In genomic region chr19:36000955-36001354, GRCm38 (mm10) we compare ENCODE assay signal across 23 mouse cellular contexts. TPM values are rescaled to one million over a fixed set of nuclear protein-coding genes. Genes with fewer than 3 reads are reported as not detected.
A peak's percentile ranks its signal among the peaks of the same experiment; 100 is the strongest.
DNase-seq lines count a peak whose midpoint lies in the region; ATAC-seq and TF ChIP-seq lines count a peak whose summit lies in the region.
"Had no signal": no experiment of that assay in that cellular context is flagged by ENCODE, and none has a peak within 500 bp of the region (broad histone marks: within the 10 kb centered on the region; RNA-seq: fewer than 3 reads in every experiment).

No protein-coding gene starts in this region.

- TF ChIP-seq CTCF in midbrain, postnatal 0 days (IDR thresholded peaks at IDR 0.05): no peak

- WGBS in forebrain, embryonic 13.5 days: 41% methylated on average over 6 of the region's 6 CpGs
- 76% methylated on average over 6 of the region's 6 CpGs for WGBS in forebrain, embryonic 11.5 days
- WGBS in midbrain, embryonic 14.5 days: 32% methylated on average over 6 of the region's 6 CpGs
- 36% methylated on average over 6 of the region's 6 CpGs for WGBS in midbrain, postnatal 0 days
- 33% methylated on average over 6 of the region's 6 CpGs for WGBS in forebrain, embryonic 15.5 days
- 87% methylated on average over 6 of the region's 6 CpGs for WGBS in kidney, embryonic 16.5 days

- no peak overlapping the region for H3K9ac ChIP-seq in forebrain, embryonic 13.5 days
- H3K9ac ChIP-seq in forebrain, embryonic 11.5 days (ENCODE audit: low read length): no peak overlapping the region
- no peak overlapping the region for H3K9ac ChIP-seq in midbrain, embryonic 14.5 days (replicated peaks; ENCODE audit: low read length)
- no peak overlapping the region for H3K9ac ChIP-seq in midbrain, postnatal 0 days (replicated peaks; ENCODE audit: low read length, poor library complexity, severe bottlenecking)
- H3K9ac ChIP-seq in forebrain, embryonic 15.5 days (replicated peaks): no peak overlapping the region
- no peak overlapping the region for H3K9ac ChIP-seq in kidney, embryonic 16.5 days (replicated peaks; ENCODE audit: low read length)
- H3K9ac ChIP-seq: embryonic facial prominence, embryonic 13.5 days; heart, embryonic 13.5 days; hindbrain, embryonic 12.5 days had no signal

- peak; percentile 83 for ATAC-seq in forebrain, embryonic 13.5 days
- no peak for ATAC-seq in forebrain, embryonic 11.5 days (replicated peaks; ENCODE audit: low FRiP score)
- no peak; the same call in 1 of the 2 replicates for ATAC-seq in midbrain, embryonic 14.5 days (ENCODE audit: low FRiP score, low TSS enrichment)
- ATAC-seq in midbrain, postnatal 0 days (ENCODE audit: low FRiP score): no peak
- peak; percentile 86 for ATAC-seq in forebrain, embryonic 15.5 days (replicated peaks)
- ATAC-seq in kidney, embryonic 16.5 days (ENCODE audit: low FRiP score, low TSS enrichment): no peak

- H3K9me3 ChIP-seq in forebrain, embryonic 13.5 days (replicated peaks): no peaks in the 10 kb centered on the region
- H3K9me3 ChIP-seq in forebrain, embryonic 11.5 days (ENCODE audit: control insufficient read depth, low read length): no peaks in the 10 kb centered on the region
- H3K9me3 ChIP-seq in midbrain, embryonic 14.5 days (ENCODE audit: control insufficient read depth, low read length): no peaks in the 10 kb centered on the region
- H3K9me3 ChIP-seq in midbrain, postnatal 0 days (ENCODE audit: low read length): no peaks in the 10 kb centered on the region
- no peaks in the 10 kb centered on the region for H3K9me3 ChIP-seq in forebrain, embryonic 15.5 days
- H3K9me3 ChIP-seq in kidney, embryonic 16.5 days (ENCODE audit: low read length): no peaks in the 10 kb centered on the region
- H3K9me3 ChIP-seq: embryonic facial prominence, embryonic 13.5 days; hindbrain, embryonic 12.5 days had no signal

- H3K27ac ChIP-seq in forebrain, embryonic 13.5 days: peak overlapping the region; percentile 40; the same call in 1 of the 2 replicates
- no peak overlapping the region for H3K27ac ChIP-seq in forebrain, embryonic 11.5 days (ENCODE audit: low read depth, low read length)
- H3K27ac ChIP-seq in midbrain, embryonic 14.5 days (replicated peaks; ENCODE audit: low read depth, low read length): no peak overlapping the region
- no peak overlapping the region for H3K27ac ChIP-seq in midbrain, postnatal 0 days (ENCODE audit: low read depth, low read length)
- peak overlapping the region; percentile 46 for H3K27ac ChIP-seq in forebrain, embryonic 15.5 days (replicated peaks)
- no peak overlapping the region for H3K27ac ChIP-seq in kidney, embryonic 16.5 days (ENCODE audit: low read length)
- H3K27ac ChIP-seq: embryonic facial prominence, embryonic 13.5 days; gastrocnemius, adult 2 months; heart, embryonic 13.5 days; hindbrain, embryonic 12.5 days; hindbrain, postnatal 0 days had no signal

- no peaks in the 10 kb centered on the region for H3K27me3 ChIP-seq in forebrain, embryonic 13.5 days
- no peaks in the 10 kb centered on the region for H3K27me3 ChIP-seq in forebrain, embryonic 11.5 days (ENCODE audit: control insufficient read depth, insufficient read depth, low read length)
- H3K27me3 ChIP-seq in midbrain, embryonic 14.5 days (ENCODE audit: control insufficient read depth, insufficient read depth, low read length): no peaks in the 10 kb centered on the region
- H3K27me3 ChIP-seq in midbrain, postnatal 0 days (ENCODE audit: insufficient read depth, low read length): no peaks in the 10 kb centered on the region
- no peaks in the 10 kb centered on the region for H3K27me3 ChIP-seq in forebrain, embryonic 15.5 days
- no peaks in the 10 kb centered on the region for H3K27me3 ChIP-seq in kidney, embryonic 16.5 days (ENCODE audit: insufficient read depth, low read length)
- H3K27me3 ChIP-seq: embryonic facial prominence, embryonic 13.5 days; hindbrain, embryonic 12.5 days had no signal

- peaks cover 22% of the 10 kb centered on the region for H3K4me1 ChIP-seq in forebrain, embryonic 13.5 days
- 0 out of 2 replicates have a peak, but pooled peaks cover 3% of the 10 kb centered on the region for H3K4me1 ChIP-seq in forebrain, embryonic 11.5 days (replicated peaks; ENCODE audit: control insufficient read depth, insufficient read depth, low read length)
- 0 out of 2 replicates have a peak, but pooled peaks cover 9% of the 10 kb centered on the region for H3K4me1 ChIP-seq in midbrain, embryonic 14.5 days (ENCODE audit: control insufficient read depth, insufficient read depth, low read length)
- H3K4me1 ChIP-seq in midbrain, postnatal 0 days (ENCODE audit: insufficient read depth, low read length): 0 out of 2 replicates have a peak, but pooled peaks cover 4% of the 10 kb centered on the region
- peaks cover 23% of the 10 kb centered on the region for H3K4me1 ChIP-seq in forebrain, embryonic 15.5 days
- H3K4me1 ChIP-seq in kidney, embryonic 16.5 days (ENCODE audit: insufficient read depth, low read length): no peaks in the 10 kb centered on the region
- H3K4me1 ChIP-seq: heart, embryonic 13.5 days had no signal

- no peak for DNase-seq in forebrain, embryonic 11.5 days (ENCODE audit: low spot score)
- peak; percentile 28 for DNase-seq in midbrain, embryonic 14.5 days
- DNase-seq in midbrain, postnatal 0 days (ENCODE audit: low spot score): no peak
- peak; percentile 23 for DNase-seq in brain, adult 2 months (ENCODE audit: low read depth, low spot score)
- no peak for DNase-seq in spleen, adult 12 weeks (ENCODE audit: low spot score)
- DNase-seq: adrenal gland, postnatal 10 days; cerebellum, adult 18-20 months; cerebellum, adult 9-11 months; cerebellum, postnatal 36 days; gastrocnemius, adult 2 months; gastrocnemius, postnatal 36 days; heart, adult 11 months; heart, postnatal 36 days had no signal

- no peak overlapping the region for H3K4me3 ChIP-seq in forebrain, embryonic 13.5 days
- no peak overlapping the region for H3K4me3 ChIP-seq in forebrain, embryonic 11.5 days (ENCODE audit: low read depth, low read length)
- no peak overlapping the region for H3K4me3 ChIP-seq in midbrain, embryonic 14.5 days (replicated peaks; ENCODE audit: low read depth, low read length)
- no peak overlapping the region for H3K4me3 ChIP-seq in midbrain, postnatal 0 days (ENCODE audit: low read depth, low read length)
- H3K4me3 ChIP-seq in forebrain, embryonic 15.5 days: no peak overlapping the region
- H3K4me3 ChIP-seq in kidney, embryonic 16.5 days (ENCODE audit: low read length): no peak overlapping the region
- H3K4me3 ChIP-seq: embryonic facial prominence, embryonic 13.5 days; gastrocnemius, adult 2 months; heart, embryonic 13.5 days; hindbrain, embryonic 12.5 days had no signal

- H3K36me3 ChIP-seq in forebrain, embryonic 13.5 days (ENCODE audit: poor library complexity, severe bottlenecking): no peaks in the 10 kb centered on the region
- no peaks in the 10 kb centered on the region for H3K36me3 ChIP-seq in forebrain, embryonic 11.5 days (ENCODE audit: control insufficient read depth, insufficient read depth, low read length)
- no peaks in the 10 kb centered on the region for H3K36me3 ChIP-seq in midbrain, embryonic 14.5 days (ENCODE audit: control insufficient read depth, insufficient read depth, low read length)
- no peaks in the 10 kb centered on the region for H3K36me3 ChIP-seq in midbrain, postnatal 0 days (ENCODE audit: insufficient read depth, low read length)
- no peaks in the 10 kb centered on the region for H3K36me3 ChIP-seq in forebrain, embryonic 15.5 days
- H3K36me3 ChIP-seq in kidney, embryonic 16.5 days (ENCODE audit: insufficient read depth, low read length): no peaks in the 10 kb centered on the region
- H3K36me3 ChIP-seq: embryonic facial prominence, embryonic 13.5 days; heart, embryonic 13.5 days; hindbrain, embryonic 12.5 days had no signal

- peak overlapping the region; percentile 6; the same call in 1 of the 2 replicates for H3K4me2 ChIP-seq in forebrain, embryonic 13.5 days
- H3K4me2 ChIP-seq in forebrain, embryonic 11.5 days (ENCODE audit: low read depth, low read length, severe bottlenecking): no peak overlapping the region
- no peak overlapping the region for H3K4me2 ChIP-seq in midbrain, embryonic 14.5 days (ENCODE audit: low read length)
- H3K4me2 ChIP-seq in midbrain, postnatal 0 days (ENCODE audit: low read depth, low read length, poor library complexity, severe bottlenecking): no peak overlapping the region
- no peak overlapping the region for H3K4me2 ChIP-seq in forebrain, embryonic 15.5 days (replicated peaks)
- no peak overlapping the region for H3K4me2 ChIP-seq in kidney, embryonic 16.5 days (replicated peaks; ENCODE audit: low read depth, low read length)
- H3K4me2 ChIP-seq: embryonic facial prominence, embryonic 13.5 days; heart, embryonic 13.5 days; hindbrain, embryonic 12.5 days had no signal

RNA-seq across cellular contexts. Expression of gene Htr7, which starts 56.4 kb away (rescaled TPM):
- polyA plus RNA-seq in forebrain, embryonic 13.5 days (2015; fragmentation: Nextera tagmentation; extraction: Ambion mirVana): 0.75 and 0.94 TPM in 2 replicates
- polyA plus RNA-seq in forebrain, embryonic 11.5 days (2014; fragmentation: Nextera tagmentation; extraction: Ambion mirVana): 0.08 and 0.25 TPM in 2 replicates
- polyA plus RNA-seq in midbrain, embryonic 14.5 days (2014; fragmentation: Nextera tagmentation; extraction: Ambion mirVana): 5.0 and 5.6 TPM in 2 replicates
- 25.7 and 28.8 TPM in 2 replicates for total RNA-seq in midbrain, postnatal 0 days (2014; rRNA removed)
- polyA plus RNA-seq in midbrain, postnatal 0 days (2015; fragmentation: Nextera tagmentation; extraction: Ambion mirVana): 15.4 and 15.8 TPM in 2 replicates
- polyA plus RNA-seq in forebrain, embryonic 15.5 days (2015; fragmentation: Nextera tagmentation; extraction: Ambion mirVana): 3.0 and 3.6 TPM in 2 replicates
- 0.05 and 0.08 TPM in 2 replicates for polyA plus RNA-seq in kidney, embryonic 16.5 days (2015; fragmentation: Nextera tagmentation; extraction: Ambion mirVana)
- total RNA-seq: MEL had no signal
- polyA plus RNA-seq: heart, postnatal 0 days; intestine, embryonic 14.5 days had no signal

Comparison
In these comparisons a context has a peak if more than half of its experiments do, and no peak if none do; other contexts are left out.
1. ATAC-seq: peak in forebrain, embryonic 13.5 days (single experiment) and forebrain, embryonic 15.5 days (single experiment); none in forebrain, embryonic 11.5 days (single experiment), midbrain, embryonic 14.5 days (single experiment), midbrain, postnatal 0 days (single experiment) and kidney, embryonic 16.5 days (single experiment).
2. H3K27ac ChIP-seq: peak in forebrain, embryonic 13.5 days (single experiment) and forebrain, embryonic 15.5 days (single experiment); none in forebrain, embryonic 11.5 days (single experiment), midbrain, embryonic 14.5 days (single experiment), midbrain, postnatal 0 days (single experiment) and kidney, embryonic 16.5 days (single experiment).
3. DNase-seq: peak in midbrain, embryonic 14.5 days (single experiment) and brain, adult 2 months (single experiment); none in forebrain, embryonic 11.5 days (single experiment), midbrain, postnatal 0 days (single experiment) and spleen, adult 12 weeks (single experiment).